Mouse (Mus musculus): Measurements from ENCODE around the gene Sh3d19. TPM values are rescaled to one million over a fixed set of nuclear protein-coding genes. Genes with fewer than 3 reads are reported as not detected.

Gene Sh3d19
- polyA plus RNA-seq (2014; fragmentation: Illumina TruSeq; extraction: RNeasy Lipid Tissue Mini Kit (QIAGEN cat#74804); ENCODE audit: low read depth, low replicate concordance), result 10.8 TPM

GRCm38 (mm10) chr3:85970742-85971598 lies at the start of gene Sh3d19:
Gene Sh3d19, plus strand, starts transcription at chr3:85971109.

DNA sequence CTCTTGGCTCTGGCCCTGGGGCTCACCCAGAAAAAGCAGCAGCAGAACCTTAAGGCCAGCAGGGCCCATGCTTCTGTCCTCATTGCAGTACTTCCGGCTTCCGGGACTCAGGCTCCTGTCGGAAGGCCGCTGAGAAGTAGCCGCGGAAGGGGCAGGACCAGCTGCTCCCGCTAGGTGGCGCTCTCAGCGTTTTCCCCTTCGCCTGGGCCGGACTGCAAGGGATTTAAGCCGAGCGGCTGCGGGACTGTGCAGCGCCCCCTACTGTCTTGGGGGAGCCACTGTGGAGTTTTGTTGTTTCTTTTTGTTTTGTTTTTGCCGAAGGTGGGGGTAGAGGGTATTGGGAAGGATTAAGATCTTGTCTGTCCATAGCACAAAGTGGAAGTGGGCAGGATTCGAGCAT lies 31.5 kb downstream of the Sh3d19 start, which contains the start of gene Prss48:
Prss48 (minus strand) TSS at position 69 of the 400 bp plus-strand sequence.

DNA sequence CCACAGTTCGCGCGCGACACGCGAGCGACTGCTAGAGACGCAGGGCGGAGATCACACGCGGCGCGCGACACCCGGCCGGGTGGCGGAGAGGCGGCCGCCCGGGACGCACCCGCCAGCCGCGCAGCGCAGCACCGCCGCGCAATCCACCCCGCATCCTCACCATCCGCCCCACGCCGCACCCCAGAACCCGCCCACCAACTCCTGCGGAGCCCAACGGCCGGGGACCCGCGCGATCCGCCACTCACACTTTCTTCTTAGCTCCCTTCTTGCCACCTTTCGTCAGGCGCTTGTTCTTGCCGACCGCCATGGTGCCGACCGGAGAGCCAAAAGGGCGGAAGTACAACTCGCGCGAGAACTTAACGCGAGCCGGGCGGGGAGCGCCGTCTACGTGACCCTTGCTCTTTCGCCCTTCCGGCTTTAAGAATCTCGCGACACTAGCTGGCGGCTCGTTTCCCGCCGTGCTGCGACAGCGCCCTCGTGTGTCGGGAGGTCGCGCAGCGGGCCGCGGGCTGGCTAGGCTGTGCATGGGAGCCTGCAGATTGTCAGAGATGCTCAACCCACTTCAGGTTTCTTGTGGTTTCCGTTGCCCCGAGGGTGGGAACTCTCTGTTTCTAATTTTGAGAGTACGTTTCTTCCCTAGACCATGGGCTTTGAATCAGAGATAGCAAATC lies 171.5 kb downstream of the Sh3d19 start, which contains the start of gene Rps3a1:
Rps3a1 (minus strand) TSS at position 440 of the 671 bp plus-strand sequence.

Other genes with a start within 250 kb of the Sh3d19 start
- gene Fam160a1, start 153.8 kb upstream of the Sh3d19 start, polyA plus RNA-seq (2014; fragmentation: Illumina TruSeq; extraction: RNeasy Lipid Tissue Mini Kit (QIAGEN cat#74804); ENCODE audit: low read depth, low replicate concordance), result 3.1 TPM
- 2.9 TPM for gene Glt28d2, start 83.6 kb upstream of the Sh3d19 start, polyA plus RNA-seq (2014; fragmentation: Illumina TruSeq; extraction: RNeasy Lipid Tissue Mini Kit (QIAGEN cat#74804); ENCODE audit: low read depth, low replicate concordance)
- 0.35 TPM for gene Gm37240, start 83.6 kb upstream of the Sh3d19 start, polyA plus RNA-seq (2014; fragmentation: Illumina TruSeq; extraction: RNeasy Lipid Tissue Mini Kit (QIAGEN cat#74804); ENCODE audit: low read depth, low replicate concordance)
- gene Prss48, start 31.4 kb downstream of the Sh3d19 start, polyA plus RNA-seq (2014; fragmentation: Illumina TruSeq; extraction: RNeasy Lipid Tissue Mini Kit (QIAGEN cat#74804); ENCODE audit: low read depth, low replicate concordance), result not detected
- 998 TPM for gene Rps3a1, start 171.6 kb downstream of the Sh3d19 start, polyA plus RNA-seq (2014; fragmentation: Illumina TruSeq; extraction: RNeasy Lipid Tissue Mini Kit (QIAGEN cat#74804); ENCODE audit: low read depth, low replicate concordance)